Mouse (Mus musculus) erythroblast, embryonic 14.5 days (primary cell): Measurements from ENCODE around the gene Slc12a8. TPM values are rescaled to one million over a fixed set of nuclear protein-coding genes. Genes with fewer than 3 reads are reported as not detected.

Source experiments
- H3K27me3 ChIP-seq: 2 replicates; pipeline ENCODE4 v1.6.1; 2012; ENCODE audit warnings: inconsistent platforms; ENCODE audit not compliant: control insufficient read depth
- H3K36me3 ChIP-seq: 2 replicates; pipeline ENCODE4 v1.6.1; 2012; ENCODE audit warnings: mild to moderate bottlenecking, inconsistent platforms; ENCODE audit not compliant: control insufficient read depth
- H3K4me1 ChIP-seq: 2 replicates; pipeline ENCODE4 v1.6.1; 2012; ENCODE audit warnings: inconsistent platforms; ENCODE audit not compliant: control insufficient read depth
- H3K4me3 ChIP-seq: replicated peaks from 2 replicates; pipeline ENCODE3; 2012; ENCODE audit warnings: moderate library complexity, mild to moderate bottlenecking, inconsistent platforms
- H3K9me3 ChIP-seq: 2 replicates; pipeline ENCODE4 v1.6.1; 2012; ENCODE audit warnings: low read length, inconsistent platforms, mixed read lengths; ENCODE audit not compliant: control insufficient read depth
- GATA1 ChIP-seq: IDR thresholded peaks from 2 replicates; pipeline ENCODE4 v1.6.1; 2012; ENCODE audit warnings: low read length, inconsistent platforms, mixed read lengths
- TAL1 ChIP-seq: IDR thresholded peaks from 3 replicates; pipeline ENCODE4 v1.6.1; 2012; ENCODE audit warnings: low read length, inconsistent platforms, mixed read lengths
- polyA plus RNA-seq: library from polyadenylated mRNA; stranded (reverse); fragments of >175 nt; gene quantifications from 2 replicates; pipeline ENCODE4 v1.2.3, GENCODE M21; 2012

Gene Slc12a8
- polyA plus RNA-seq, 1 experiment: not detected

DNA sequence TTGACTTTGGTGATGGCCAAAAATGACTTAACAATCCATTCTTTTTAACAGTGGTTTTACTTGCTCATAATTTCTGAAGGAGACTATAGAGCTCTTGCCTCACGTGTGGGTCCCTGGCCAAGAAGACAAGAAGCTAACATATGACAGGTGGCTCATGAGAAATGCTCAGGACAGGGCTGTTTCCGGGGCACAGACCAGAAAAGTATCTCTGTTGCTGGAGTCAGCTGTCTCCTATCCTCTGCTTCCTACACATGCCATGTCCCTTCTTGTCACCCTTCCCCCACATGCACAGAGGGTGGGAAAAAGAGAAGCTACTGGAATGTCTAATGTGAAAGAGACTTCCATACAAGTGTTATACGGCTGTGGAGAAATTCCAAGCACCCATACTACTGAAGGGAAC, 73.3 kb downstream of the Slc12a8 start:
- Histone ChIP-seq H3K9me3 (no peaks in the 10 kb centered on the region), H3K4me1 (no peaks in the 10 kb centered on the region), H3K36me3 (no peaks in the 10 kb centered on the region), H3K4me3 (no peak overlapping the region), H3K27me3 (no peaks in the 10 kb centered on the region)
- no peak for TF ChIP-seq TAL1
- no peak for TF ChIP-seq GATA1

DNA sequence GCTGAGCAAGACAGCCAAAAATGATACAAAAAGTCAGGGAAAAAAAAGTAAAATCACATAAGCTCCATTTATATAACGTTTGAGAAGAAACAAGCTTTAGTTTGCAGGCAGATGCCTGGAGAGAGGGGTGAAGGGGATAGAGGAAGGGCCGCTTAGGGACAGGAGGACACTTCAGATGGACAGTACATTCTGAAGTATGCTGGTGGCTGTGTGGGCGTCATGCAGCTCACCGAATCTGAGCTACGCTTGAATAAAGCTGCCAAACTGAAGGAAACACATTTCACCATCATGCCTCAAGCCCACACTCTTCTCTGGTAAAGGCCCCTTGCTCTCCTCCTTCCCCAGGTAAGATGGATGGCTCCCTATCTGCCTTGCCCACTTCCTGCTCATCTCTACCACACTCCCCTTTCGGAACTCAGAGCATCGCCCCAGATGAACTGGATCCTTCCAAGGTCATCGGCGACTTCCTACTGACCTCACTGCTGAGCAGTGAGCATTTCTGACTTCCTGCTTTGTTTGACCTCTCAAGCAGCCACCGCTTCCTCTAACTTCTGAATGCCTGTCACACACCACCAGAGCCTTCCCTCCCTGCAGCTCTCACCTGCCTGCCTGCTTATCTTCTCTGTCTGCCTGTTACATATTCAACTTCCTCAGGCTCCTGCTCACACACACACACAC, 74.4 kb downstream of the Slc12a8 start:
- no peak for TF ChIP-seq TAL1
- no peak for TF ChIP-seq GATA1
- H3K36me3 ChIP-seq: no peaks in the 10 kb centered on the region
- no peaks in the 10 kb centered on the region for H3K9me3 ChIP-seq
- H3K4me1 ChIP-seq: no peaks in the 10 kb centered on the region
- H3K27me3 ChIP-seq: no peaks in the 10 kb centered on the region
- H3K4me3 ChIP-seq: no peak overlapping the region

DNA sequence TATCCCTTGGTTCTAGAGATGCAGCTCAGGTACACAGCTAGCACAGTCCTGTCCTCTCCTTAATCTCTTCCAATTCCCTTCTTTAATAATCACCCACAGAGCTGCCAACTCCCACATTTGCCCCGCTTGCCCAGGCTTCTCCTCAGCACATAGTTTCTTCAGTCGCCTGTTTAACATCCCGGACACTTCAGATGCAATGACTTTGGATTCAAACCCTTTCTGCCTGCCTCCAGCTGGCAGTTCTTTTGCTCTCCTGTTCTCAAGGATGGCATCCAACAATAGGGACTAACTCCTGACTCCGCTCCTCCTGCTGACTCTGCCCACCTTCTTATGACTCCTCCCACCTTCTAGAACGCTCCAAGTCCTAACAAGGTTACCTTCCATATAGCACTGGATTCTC, 75.2 kb downstream of the Slc12a8 start:
- Histone ChIP-seq H3K4me1 (no peaks in the 10 kb centered on the region), H3K9me3 (no peaks in the 10 kb centered on the region), H3K27me3 (no peaks in the 10 kb centered on the region), H3K4me3 (no peak overlapping the region), H3K36me3 (no peaks in the 10 kb centered on the region)
- TF ChIP-seq GATA1: no peak
- TF ChIP-seq TAL1: no peak

DNA sequence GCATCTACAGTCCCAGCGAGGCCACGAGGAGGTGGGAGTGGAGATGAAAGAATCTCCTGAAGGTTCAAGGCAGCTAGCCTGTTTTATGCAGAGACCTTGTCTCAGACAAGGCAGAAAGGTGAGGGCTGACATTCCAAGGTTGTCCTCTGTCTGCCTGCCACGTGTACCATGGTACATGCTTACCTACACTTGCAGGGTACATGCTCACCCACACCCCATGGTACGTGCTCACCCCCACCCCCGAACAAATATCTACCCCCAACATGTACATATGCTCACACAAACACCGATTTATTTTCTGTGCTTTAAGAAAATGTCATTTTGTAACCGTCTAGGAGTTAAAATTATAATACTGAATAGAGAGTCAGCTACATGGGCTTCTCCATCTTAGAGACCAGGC, 76.3 kb downstream of the Slc12a8 start:
- no peaks in the 10 kb centered on the region for H3K27me3 ChIP-seq
- no peaks in the 10 kb centered on the region for H3K9me3 ChIP-seq
- H3K4me1 ChIP-seq: no peaks in the 10 kb centered on the region
- no peak overlapping the region for H3K4me3 ChIP-seq
- no peaks in the 10 kb centered on the region for H3K36me3 ChIP-seq
- TF ChIP-seq GATA1 (no peak), TAL1 (no peak)

DNA sequence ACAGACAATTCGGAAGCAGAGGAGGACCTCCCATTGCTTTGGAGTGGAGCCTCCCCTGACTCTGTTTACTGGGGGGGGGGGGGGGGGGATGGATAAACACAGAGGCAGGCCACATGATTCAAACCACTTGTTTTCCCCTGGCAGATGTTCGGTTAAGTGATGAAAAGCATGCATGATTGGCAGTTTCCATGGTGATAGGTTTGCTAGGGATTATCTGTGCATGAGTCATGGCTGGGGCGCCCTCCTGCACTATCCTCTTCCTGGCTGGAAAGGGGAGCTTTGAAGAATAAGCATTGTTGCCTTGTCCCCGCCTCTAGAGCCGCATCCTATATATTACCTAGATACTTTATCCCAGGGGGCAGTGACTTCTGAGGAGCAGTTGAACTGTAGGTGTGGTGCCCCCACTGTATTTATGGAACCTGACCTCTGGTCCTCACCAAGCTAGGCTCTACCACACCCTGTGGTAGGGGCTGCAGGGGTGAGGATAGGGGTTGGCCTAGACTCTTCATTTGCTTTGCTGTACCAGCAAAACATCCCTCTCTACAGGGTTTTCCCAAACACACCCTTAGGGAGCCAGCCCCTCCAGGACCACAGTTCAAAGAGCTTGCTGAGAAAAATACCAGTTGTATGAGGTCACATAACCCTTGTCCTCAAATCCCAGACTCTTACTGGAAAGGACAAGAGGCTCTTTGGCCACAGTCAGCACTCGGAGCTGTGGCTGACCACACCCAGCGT, 77.1 kb downstream of the Slc12a8 start:
- Histone ChIP-seq H3K4me3 (no peak overlapping the region), H3K27me3 (no peaks in the 10 kb centered on the region), H3K36me3 (no peaks in the 10 kb centered on the region), H3K9me3 (no peaks in the 10 kb centered on the region), H3K4me1 (no peaks in the 10 kb centered on the region)
- TF ChIP-seq GATA1 (no peak), TAL1 (no peak)

DNA sequence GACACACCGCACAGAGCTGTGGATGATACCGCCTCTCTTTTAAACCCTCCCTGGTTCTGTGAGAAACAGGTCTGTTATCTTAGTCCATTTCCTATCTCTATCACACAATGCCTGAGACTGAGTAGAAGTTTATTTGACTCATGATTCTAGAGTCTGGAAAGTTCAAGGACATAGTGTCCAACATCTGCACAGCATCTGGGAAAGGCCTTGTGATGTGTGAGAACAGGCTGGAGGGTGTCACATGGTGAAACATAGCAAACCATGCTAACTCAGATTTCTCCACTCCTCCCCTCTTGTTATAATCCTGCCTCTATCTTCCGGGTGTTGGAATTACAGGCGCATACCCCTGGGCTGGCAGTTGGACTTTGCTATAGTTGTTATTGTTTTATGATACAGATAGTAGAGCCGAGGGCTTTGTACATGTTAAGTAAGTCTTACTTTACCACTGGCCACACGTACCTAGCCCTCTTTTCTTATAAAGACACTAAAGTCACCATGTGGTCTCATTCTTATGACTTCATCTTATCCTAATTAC, 78.2 kb downstream of the Slc12a8 start:
- Histone ChIP-seq H3K9me3 (no peaks in the 10 kb centered on the region), H3K27me3 (no peaks in the 10 kb centered on the region), H3K36me3 (no peaks in the 10 kb centered on the region), H3K4me1 (no peaks in the 10 kb centered on the region), H3K4me3 (no peak overlapping the region)
- TF ChIP-seq GATA1 (no peak), TAL1 (no peak)

DNA sequence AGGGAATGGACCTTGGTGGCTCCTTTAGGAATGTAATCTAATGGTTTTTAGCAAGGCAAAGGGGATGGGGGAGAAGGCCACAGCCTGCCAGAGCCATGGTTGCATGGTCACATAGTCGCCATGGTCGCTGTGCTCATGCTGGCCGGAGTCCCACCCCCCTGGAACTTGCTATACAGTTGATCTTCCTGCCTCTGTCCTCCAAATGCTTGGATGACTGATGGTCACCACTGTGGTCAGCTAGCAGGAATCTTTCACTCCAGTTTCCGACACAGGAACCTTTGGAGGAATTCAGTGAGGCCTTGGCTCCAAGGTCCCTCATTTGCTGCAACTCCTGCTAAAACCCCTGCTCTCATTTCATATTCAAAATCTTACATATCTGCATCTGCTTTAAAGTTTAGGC, 79.1 kb downstream of the Slc12a8 start:
- H3K27me3 ChIP-seq: no peaks in the 10 kb centered on the region
- no peaks in the 10 kb centered on the region for H3K9me3 ChIP-seq
- no peak overlapping the region for H3K4me3 ChIP-seq
- no peaks in the 10 kb centered on the region for H3K36me3 ChIP-seq
- H3K4me1 ChIP-seq: no peaks in the 10 kb centered on the region
- TF ChIP-seq GATA1 (no peak), TAL1 (no peak)

DNA sequence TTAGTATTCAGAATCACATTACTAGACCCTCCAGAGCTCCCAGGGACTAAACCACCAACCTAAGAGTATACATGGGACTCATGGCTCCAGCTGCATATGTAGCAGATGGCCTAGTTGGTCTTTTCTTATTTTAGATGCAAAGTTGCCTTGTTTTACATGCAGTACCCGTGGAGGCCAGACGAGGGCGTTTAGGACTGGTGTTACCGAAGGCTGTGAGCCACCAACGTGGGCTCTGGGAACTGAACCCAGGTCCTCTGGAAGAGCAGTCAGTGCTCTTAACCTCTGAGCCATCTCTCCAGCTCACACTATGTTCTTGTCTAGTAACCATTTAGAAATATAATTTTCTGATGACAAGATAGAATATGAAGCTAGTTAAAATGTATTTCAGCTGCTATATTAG, 83.1 kb downstream of the Slc12a8 start:
- Histone ChIP-seq H3K4me1 (no peaks in the 10 kb centered on the region), H3K9me3 (0 out of 2 replicates have a peak, but pooled peaks cover 2% of the 10 kb centered on the region), H3K4me3 (no peak overlapping the region), H3K36me3 (no peaks in the 10 kb centered on the region), H3K27me3 (no peaks in the 10 kb centered on the region)
- TF ChIP-seq TAL1: no peak
- no peak for TF ChIP-seq GATA1

DNA sequence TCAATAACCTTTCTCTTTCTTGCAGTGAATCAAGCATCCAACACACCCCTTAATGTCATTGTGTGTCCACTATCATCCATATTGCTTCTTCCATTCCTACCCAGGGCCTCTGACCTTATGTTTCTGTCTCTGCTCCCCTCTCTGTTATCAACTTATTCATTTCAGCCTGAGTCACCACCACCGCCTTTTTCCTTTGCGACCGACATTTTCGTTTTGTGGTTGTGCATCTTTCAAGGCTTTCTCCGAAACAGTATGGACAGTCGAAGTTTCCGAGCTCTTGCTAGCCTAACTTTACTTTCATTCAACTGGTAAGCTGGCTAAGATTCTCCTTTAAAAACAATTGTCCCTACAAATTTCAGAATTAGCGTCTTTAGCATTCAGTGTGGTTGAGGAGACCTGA, 84.2 kb downstream of the Slc12a8 start:
- no peak overlapping the region for H3K4me3 ChIP-seq
- H3K27me3 ChIP-seq: no peaks in the 10 kb centered on the region
- no peaks in the 10 kb centered on the region for H3K36me3 ChIP-seq
- H3K4me1 ChIP-seq: no peaks in the 10 kb centered on the region
- TF ChIP-seq TAL1 (no peak), GATA1 (no peak)
- H3K9me3 ChIP-seq: 0 out of 2 replicates have a peak, but pooled peaks cover 2% of the 10 kb centered on the region
